Mouse (Mus musculus) frontal cortex, adult 2 months (tissue): ENCODE measurements around the gene Phxr2. TPM values are rescaled to one million over a fixed set of nuclear protein-coding genes. Genes with fewer than 3 reads are reported as not detected.

Experiments used
- DNase-seq, 2 experiments: peaks; one replicate each; pipeline ENCODE4 v3.0.0; 2022; ENCODE audit warnings: low spot score in 1 of 2; ENCODE audit errors: extremely low spot score in 1 of 2
- polyA plus RNA-seq: library from polyadenylated mRNA; depleted of rRNA; stranded (reverse); fragments of >200 nt; gene quantifications from 2 replicates; pipeline ENCODE4 v1.2.3, GENCODE M21; 2012; rRNA removed

The Phxr2 gene
- polyA plus RNA-seq, 1 experiment: not detected

DNA sequence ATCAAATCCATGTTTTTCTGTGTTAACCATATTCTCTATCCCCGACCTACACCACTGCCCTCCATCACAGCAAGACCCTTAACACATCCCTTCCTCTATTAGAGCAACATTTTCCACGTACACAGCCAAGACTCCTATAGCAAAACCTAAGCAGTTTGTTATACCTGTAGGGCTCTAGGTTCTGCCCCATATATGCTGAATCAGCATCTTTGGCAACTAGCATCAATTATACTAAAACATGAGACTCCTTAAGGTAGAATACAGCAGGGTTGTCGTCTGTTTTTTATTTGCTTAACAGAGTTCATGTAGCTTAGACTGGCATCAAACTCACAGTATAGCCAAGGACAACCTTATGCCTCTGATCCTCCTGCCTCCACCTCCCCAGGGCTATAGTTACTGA, 20.6 kb downstream of the Phxr2 start:
- no peak for DNase-seq

DNA sequence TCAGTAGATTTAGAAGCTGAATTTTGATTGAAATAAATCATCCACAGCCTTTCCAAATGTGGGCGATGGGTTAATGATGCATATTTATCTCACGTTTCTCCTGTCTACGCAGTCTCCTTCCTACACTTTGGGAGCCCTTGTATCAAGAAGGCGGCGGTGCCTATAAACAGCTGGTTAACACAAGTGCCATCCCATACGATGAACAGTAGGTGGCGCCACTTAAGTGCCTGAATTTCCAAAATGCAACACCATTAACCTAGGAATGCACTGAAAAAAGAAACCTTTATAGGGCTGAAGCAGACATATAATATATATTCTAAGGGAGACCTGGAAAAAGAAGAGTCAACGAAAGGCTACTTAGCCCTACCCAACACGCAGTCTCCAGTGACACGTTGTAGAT, 28.8 kb downstream of the Phxr2 start:
- peak in 1 of 2 experiments; percentile 80 for DNase-seq

DNA sequence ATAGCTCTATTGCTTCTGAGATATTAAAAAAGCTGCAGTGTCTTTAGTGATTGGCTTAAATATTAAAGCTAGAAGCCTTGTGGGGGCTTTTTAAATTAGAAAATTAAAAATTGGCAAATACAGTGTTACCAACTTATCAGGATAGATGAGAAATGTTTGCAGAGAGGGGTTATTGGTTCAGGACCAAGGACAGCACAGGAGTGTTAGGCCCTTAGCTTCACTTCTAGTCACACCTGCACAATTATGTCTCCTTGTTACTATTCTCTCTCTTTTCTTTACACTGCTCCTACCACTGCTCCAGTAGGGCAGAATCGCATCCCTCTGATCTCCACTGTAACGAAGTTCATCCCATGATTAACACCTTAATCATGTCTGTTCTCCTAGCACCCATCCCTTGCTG, 31.0 kb downstream of the Phxr2 start:
- no peak for DNase-seq

DNA sequence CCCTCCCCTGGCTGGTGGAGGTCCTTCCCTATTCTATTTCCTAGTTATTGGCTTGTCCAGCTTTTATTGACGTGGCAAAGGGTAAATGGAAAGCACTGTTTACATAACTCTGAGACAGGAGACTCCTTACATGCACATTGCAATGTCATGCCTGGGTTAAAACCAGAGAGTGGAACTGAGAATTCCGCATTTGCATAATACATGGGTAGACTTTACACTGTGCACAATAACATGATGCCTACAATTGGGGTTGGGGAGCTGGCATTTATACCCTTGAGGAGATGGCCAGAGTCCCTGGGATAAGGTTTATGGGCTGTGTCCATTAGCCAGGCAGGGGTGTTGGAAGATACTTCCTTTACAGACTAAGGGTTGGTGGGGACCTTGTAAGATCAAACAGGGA, 32.8 kb downstream of the Phxr2 start:
- no peak for DNase-seq

DNA sequence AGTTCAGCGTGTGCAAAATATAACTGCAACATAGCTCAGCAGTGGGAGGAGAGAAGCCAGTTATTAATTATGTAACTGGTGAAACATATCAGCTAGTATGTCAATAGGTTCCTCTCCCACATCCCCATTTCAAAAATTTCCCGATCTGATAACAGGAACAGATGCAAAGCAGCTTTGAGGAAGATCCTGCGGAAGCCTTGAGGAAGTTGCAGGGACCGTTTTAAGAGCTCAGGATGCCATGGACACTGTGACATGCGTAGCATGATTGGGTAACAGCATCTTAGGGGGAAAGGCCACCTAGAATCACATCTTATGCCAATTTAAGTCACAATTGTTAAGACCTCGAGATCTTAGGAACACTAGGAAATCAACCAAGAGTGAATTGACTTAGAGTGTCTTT, 36.2 kb downstream of the Phxr2 start:
- no peak for DNase-seq

DNA sequence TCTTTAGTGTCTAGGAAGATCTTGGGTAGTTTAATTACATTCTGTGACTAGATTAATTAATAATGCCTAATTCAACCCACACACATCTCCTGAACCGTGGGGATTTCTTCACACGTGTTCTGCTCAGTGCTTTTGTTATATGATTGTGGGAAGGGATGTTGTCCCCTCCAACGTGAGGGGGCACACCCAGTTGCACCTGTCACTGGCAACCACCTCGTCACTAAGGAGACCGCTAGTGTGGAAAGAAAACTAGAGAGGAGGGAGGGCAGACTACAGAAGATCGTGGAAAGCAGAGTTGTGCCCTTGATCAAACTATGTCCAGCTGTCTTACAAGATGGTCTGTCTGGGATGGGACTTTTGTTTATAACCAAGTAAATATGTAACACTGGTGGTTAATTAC, 40.1 kb downstream of the Phxr2 start:
- no peak for DNase-seq

DNA sequence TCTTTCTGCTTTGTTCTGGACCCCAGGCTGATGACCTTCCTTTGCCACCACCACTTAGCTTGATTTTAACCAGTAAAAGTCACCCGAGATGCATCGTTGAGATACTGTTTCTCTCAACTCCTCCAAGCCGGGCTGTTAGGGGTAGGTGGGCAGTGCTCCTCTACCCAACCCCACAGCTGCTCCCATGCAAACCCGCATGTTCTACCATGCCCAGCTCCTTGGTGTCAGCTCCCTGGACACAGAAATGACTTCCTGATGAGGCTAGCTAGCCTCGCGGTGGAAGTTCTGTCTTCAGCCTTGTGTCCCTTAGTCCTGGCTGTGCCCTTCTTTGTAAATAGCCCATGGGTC, 40.9 kb downstream of the Phxr2 start:
- no peak for DNase-seq

DNA sequence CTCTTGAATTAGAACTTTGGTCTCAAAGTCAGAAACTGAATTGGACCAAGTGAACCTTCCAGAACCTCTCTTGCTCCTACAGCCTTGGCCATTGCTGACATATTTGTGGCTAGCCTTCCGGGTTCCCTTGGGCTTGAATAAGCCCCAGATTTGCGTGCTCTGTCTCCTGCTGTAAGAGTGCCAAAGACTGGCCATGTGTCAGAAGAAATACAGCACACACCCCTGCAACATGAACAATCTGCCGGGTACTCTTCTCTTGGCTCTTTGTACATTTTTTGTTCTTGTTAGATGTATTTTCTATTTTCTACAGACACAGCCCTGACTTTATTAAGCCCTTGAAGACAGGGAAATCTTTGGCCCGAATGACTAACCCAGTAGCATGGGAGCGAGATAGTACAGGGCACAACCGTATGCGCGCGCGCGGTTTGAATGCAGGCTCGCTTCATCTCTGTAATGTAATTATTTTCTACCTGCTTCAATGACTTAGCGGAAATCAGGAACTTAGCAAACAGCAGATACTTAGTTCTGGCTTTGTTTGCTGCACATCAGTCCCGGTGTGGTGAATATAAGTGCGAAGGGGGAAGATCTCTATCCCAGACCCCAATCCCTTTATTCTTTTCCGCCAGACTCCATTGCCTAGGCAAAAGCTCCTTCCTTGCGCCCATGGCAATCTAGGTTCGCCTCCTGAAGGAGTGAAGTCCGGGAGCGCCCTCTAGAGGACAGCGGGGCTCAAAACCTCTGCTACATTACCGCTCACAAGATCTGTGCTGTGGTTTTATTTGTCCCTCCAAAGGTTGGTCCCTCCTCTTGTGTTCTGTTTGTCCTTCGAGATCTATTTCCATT, 41.5 kb downstream of the Phxr2 start:
- peak; percentile 76 to 95 for DNase-seq

DNA sequence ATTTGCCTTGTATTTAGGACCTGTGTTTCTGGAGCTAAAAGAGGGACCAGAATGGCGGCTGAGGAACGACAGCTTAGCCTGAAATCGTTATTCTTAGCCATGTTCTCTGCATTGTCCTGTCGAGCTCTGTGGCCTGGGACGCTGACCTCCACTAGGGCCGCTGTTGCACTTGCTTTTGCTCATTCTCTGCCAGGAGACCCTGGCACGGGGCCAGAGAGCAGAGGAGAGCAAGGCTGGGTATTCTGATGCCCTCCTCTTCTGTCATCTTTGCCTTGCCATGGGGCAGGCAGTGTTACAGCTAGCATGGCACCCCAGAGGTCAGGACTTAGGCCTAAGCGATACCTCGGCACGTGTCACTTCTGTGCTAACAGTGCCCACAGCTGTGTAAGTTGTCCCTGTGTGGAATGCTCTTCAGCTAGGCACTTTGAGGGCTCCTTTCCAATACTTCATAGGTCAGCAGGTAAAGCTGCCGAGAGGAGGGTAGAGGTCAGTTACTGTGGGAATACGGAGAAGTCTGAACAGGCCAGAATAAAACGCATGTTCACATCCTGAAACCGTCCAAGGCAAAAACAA, 42.6 kb downstream of the Phxr2 start:
- DNase-seq: no peak

DNA sequence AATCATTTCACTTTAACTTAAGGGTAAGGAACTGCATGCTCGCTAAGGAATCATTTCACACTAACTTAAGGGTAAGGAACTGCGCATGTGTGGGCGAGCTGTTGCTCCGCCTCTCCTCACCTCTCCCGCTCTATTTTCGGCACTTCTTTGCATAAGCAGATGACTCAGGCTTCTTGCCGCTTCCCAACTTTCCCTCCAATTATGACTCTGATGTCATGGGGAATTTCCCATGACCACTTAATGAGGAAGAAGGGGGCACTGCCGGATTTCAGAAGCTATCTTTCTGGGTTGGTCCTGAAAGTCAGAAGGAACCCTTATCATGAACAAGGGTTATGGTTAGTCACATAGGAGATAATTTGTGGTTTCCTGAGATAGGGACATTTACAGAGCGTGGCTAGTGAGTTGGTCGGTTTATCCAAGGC, 44.5 kb downstream of the Phxr2 start:
- peak; percentile 81 to 85 for DNase-seq

DNA sequence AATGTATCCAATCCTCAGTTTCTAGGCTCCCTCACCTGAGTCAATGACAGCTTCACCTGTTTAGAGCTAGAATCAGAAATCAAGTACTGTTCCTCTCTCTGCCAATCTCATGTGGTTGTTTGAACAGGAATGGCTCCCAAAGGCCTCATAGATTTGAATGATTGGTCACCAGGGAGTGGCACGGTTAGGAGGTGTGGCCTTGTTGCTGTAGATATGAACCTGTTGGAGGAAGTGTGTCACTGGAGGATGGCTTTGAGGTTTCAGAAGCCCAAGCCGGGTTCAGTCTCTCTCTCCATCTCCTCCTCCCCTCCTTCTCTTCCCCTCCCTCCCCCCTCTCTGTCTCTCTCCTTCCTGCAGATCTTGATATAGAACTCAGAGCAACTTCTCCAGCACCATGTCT, 47.5 kb downstream of the Phxr2 start:
- DNase-seq: no peak

DNA sequence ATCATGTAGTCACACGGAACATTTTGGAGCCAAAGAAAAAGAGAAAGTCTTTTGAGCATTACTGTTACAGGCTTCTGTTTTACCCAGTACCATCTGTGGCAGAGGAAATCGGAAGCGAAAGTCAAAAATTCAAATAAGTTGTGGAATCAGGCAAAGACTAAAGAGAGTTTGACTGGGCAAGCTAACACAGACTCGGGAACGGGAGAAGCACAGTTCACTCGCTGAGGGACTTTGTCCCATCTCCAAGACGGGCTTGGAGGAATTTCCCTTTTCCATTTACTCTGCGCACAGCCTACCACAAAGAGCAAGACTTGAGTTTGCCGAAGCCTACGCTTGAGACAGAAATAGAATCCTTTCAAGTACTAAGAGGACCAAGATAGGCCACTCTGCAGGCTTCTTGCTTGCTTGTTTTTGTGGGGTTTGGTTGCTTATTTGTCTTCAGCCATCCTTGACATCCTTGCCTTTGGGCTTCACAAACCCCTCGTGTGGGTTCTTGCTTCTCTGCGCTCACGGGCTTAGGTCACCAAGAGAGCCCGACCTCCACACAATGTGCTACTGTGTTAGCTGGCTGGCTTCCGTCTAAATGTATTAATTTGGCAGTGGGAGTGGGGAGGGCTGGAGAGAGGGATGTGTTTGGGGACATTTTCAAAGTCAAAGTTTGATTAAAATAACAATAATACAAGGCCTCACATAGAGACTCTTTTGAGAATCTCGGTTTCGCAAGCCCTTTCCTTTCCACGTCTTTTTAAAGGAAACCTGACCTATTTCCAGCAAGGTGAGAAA, 49.8 kb downstream of the Phxr2 start:
- peak; percentile 46 to 70 for DNase-seq

Other genes starting within 250 kb of the Phxr2 start
- gene Atp2b1, start 211.9 kb downstream of the Phxr2 start, polyA plus RNA-seq: 352 and 359 TPM in 2 replicates
- 7.9 and 9.3 TPM in 2 replicates for gene Poc1b, start 19.3 kb downstream of the Phxr2 start, polyA plus RNA-seq
- 1.3 TPM in 2 replicates for gene Galnt4, start 18.2 kb downstream of the Phxr2 start, polyA plus RNA-seq
- 50.5 and 60.8 TPM in 2 replicates for gene Dusp6, start 136.9 kb upstream of the Phxr2 start, polyA plus RNA-seq